Mouse (Mus musculus) inflammation-experienced regulatory T-cells, adult 6 months (primary cell): Measurements from ENCODE around the gene Hmgb1. TPM values are rescaled to one million over a fixed set of nuclear protein-coding genes. Genes with fewer than 3 reads are reported as not detected.

Source experiments
- ATAC-seq: one replicate; pipeline ENCODE4 v1.8.0; 2017
- polyA plus RNA-seq, 3 experiments: library from polyadenylated mRNA; unstranded; fragments of 100-300 nt; shearing (Covaris generic); gene quantifications; one replicate each; pipeline ENCODE4 v1.2.1; 2017

The Hmgb1 gene
- 1,000 to 10,000 TPM in 1 of 3 experiments, 100 to 1,000 TPM in 2; 359 to 1,026 (median 583) TPM for polyA plus RNA-seq

GRCm38 (mm10) chr5:149184104-149184843 is at the start of gene Hmgb1, which contains the start of gene Uspl1:
Gene Hmgb1 (minus strand): TSS chr5:149184489.
Gene Uspl1 (plus strand): TSS chr5:149184350.
- peak; percentile 88 for ATAC-seq

GRCm38 (mm10) chr5:149229619-149230339 is 45.5 kb upstream of the Hmgb1 start:
- ATAC-seq = no peak

DNA sequence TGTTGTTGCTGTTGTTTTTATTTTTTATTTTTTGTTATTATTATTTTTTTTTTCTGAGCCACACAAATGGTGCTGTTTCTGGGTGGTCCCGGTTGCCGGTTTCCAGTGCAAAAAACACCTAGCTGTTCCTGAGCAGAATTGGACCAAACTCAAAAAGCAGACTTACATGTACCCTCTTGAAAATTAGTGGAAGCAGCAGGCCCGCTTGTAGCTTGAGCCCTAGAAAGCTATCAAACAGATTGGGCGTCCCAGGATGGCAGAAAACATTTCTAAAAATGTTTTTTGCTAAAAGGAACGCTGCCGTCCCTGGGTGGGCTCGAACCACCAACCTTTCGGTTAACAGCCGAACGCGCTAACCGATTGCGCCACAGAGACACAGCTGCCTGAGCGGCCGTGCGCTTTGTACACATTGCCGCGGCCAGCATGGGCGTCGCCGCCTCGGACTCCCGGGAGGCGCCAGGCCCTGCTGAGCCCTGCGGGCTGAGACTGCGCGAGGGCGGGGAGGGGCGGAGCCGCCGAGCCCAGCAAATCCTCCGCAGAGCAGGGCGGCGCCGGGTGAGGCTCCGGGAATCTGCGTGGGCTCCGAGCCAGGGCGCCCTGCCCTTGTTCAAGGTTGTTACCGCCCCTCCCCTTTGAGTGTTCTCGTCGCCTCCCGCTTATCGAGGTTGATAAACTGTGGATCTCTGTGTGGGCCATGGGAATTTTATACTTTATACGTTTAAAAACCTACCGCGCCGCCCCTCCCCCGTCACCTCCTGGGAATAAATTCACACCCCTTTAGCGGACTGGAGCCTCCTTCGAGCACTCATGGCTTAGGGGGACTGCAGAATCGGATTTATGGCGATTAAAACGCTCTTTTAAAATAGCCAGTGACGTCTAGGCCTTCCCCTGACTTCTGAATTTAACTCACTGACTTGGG is 44.7 kb upstream of the Hmgb1 start:
- ATAC-seq = peak; percentile 96

DNA sequence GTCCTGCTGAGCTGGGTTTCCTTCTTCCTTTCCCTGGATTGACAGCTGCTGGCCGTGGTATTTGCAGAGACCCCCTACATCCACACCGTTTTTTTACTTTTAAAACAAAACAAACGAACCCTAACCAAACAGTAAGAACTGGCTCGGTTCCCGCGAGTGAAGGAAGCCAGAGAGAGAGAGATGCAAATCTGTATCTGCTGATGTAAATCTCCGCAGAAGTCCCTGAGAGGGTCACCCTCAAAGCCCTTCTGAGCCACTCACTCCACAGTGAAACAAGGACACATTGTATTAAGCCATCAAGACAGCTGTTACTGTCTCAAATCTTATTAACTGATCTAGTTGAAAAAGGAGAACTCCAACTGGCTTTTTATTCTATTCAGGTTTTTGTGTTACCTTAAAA is 40.4 kb upstream of the Hmgb1 start:
- no peak for ATAC-seq

DNA sequence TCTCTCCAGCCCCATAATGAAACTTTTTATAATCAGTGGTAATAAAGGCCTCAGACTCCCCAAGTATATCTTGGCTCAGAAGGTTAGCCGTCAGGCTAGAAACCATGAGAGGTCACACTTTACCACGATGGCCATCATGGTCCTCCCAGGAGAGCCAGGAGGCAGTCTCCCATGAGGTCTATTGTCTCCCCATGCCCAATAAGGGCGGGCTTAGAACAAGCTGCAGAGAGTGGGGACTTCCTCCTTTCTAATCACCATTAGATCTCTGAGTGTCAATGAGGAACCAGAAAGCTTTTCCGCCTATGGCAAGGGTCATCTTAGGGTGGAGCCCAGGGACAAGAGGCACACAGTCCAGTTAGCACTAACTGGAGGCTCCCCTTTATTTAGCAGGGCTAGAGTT is 37.1 kb upstream of the Hmgb1 start:
- ATAC-seq = no peak

- no peak for ATAC-seq
Observed at GRCm38 (mm10) chr5:149219493-149219892, 35.2 kb upstream of the Hmgb1 start.

DNA sequence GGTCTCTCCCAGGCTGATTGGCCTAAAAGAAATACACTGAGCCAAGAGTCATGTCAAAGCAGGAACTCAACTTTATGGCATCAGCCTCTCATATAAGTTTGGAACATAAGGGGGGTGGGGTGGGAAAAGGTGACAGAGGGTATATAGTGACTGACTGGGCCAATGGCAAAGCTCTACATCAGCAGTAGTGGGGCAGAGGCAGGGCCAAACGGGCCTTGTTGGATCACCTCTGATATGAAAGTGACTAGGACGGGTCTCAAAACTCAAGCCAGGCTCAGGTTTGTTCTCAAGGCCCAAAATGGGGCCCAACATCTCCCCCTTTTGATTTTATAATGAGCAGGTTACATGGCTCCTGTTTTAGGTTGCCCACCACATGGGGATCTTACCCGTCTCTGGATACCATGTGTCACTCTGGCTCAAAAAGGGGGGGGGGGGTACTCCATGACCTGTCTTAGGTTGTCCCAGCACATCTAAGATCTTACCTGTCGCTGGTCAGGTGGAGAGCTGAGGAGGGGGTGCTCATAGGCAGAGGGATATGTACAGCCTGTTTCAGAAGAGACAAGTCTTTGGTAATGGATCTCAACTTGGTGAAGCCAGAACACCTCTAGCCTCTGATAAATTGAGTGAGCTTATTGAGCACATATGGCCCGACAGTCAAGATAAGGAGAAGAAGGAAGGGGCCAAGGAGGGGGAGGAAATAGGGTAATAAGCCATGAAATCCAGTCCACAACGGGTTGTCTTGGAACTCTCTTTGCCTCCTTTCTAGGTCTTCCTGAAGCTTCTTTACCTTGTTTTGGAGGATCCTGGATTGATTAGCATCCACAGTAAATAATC is 33.5 kb upstream of the Hmgb1 start:
- ATAC-seq = no peak

DNA sequence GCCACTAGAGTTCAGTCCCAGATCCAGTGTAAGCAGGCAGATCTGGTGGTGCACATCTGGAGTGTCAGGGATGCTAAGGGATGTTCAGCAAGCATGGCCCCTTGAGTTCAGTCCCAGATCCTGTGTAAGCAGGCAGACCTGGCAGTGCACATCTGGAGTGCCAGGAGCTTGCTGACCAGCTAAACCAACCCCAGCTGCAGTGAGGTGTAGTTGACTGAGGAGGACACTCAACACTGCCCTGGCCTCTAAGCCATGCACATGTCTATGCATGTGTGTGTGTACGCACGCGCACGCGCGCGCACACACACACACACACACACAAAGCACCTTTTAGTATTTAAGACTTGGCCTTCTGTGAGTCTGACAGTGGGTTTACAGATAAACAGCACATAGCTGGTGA is 31.3 kb upstream of the Hmgb1 start:
- ATAC-seq = no peak

DNA sequence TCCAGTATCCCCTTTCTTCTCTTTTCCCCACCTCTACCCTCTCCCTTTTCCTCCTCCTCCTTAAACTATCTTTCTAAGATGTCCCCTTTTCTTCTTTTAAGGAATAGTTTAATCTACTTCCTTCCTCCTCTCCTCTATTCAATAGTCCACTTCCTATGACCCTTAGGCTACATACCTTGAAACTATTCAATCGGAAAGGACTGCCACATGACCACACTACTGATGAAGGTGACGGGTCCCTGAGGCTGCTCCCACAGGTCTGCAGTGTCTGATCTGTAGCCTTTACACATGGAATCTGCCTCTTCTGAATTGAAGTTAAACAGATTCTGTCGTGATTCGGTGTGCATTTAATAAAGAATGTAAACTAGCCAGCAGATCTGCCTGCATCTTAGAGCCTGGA is 28.5 kb upstream of the Hmgb1 start:
- no peak for ATAC-seq

- ATAC-seq = no peak
Observed at GRCm38 (mm10) chr5:149211041-149211440, 26.8 kb upstream of the Hmgb1 start.

- no peak for ATAC-seq
Observed at GRCm38 (mm10) chr5:149209328-149209727, 25.0 kb upstream of the Hmgb1 start.

DNA sequence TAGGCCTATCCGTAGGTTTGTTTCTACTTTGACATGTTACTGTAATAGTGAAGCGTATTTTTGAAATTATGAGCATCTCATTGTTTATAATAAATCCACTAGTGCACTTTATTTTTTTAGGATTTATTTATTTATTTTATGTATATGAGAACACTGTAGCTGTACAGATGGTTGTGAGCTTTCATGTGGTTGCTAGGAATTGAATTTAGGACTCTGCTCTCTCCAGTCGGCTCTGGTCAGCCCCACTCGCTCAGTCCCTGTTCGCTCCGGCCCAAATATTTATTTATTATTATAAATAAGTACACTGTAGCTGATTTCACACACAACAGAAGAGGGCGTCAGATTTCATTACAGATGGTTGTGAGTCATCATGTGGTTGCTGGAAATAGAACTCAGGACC is 24.5 kb upstream of the Hmgb1 start:
- no peak for ATAC-seq

GRCm38 (mm10) chr5:149207661-149208060 is 23.4 kb upstream of the Hmgb1 start:
- no peak for ATAC-seq

DNA sequence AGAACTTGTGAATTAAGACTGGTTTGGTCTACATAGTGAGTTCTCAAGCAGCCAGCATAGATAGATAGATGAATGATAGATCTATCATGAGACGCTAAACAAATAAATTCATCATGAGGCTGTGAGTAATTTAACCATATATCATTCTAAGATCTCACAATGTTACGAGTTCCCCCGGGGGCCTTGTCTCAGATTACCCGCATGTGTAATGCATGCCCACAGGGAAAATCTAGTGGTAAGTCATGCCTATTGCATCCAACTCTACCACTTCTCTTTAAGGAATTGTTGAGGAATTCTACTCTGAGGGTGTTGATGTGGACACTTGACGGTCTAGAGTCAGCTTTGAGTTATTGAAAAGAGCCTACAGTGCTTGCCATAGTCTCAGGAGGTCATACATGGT is 22.0 kb upstream of the Hmgb1 start:
- no peak for ATAC-seq

DNA sequence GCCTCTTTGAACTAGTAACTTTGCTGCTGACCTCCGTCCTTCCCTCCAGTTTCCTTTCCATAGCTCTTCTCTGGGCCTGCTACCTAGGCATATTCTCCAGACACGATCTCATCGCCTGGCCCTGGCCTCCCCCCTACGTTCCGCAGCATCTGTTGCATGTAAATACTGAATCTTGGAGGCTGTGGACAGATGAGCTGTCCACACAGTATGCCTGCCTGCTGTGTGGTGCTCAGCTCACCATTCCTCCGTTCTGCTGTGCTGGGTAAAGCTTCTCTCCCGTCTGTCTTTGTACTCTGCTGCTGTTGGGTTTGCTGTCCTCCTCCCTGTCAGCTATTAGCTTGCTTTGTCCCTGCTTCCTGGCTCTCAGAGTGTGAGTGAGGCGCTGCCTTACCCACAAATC is 21.0 kb upstream of the Hmgb1 start:
- ATAC-seq = no peak

GRCm38 (mm10) chr5:149204822-149205221 is 20.5 kb upstream of the Hmgb1 start:
- ATAC-seq = no peak

DNA sequence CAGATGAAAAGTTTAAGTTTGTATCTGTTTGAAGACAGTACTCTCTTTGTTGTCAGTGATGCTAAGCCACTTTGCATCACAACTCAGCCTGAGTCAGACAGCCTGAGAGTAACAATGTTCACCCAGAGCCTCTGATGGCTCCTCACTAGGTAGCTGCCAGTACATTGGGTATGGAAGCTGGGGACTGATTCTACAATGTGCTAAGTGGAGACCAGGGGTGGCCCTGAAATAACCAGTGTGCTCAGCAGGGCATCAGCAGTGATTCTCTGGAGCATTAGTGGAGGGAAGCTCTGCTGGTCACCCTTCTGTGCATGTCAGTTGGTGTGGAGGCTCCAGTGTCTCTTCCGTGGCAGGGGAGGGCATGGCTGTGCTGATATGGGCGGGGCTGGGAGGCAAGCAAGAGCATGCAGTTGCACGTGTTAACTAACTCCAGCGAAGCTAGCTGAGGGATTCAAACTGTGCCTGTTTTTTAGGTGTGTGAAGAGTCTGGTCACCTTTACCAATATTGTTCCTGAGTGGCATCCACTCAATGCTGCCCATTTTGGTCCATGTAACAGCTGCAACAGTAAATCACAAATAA is 19.6 kb upstream of the Hmgb1 start:
- ATAC-seq = no peak

- no peak for ATAC-seq
Observed at GRCm38 (mm10) chr5:149202941-149203340, 18.7 kb upstream of the Hmgb1 start.

DNA sequence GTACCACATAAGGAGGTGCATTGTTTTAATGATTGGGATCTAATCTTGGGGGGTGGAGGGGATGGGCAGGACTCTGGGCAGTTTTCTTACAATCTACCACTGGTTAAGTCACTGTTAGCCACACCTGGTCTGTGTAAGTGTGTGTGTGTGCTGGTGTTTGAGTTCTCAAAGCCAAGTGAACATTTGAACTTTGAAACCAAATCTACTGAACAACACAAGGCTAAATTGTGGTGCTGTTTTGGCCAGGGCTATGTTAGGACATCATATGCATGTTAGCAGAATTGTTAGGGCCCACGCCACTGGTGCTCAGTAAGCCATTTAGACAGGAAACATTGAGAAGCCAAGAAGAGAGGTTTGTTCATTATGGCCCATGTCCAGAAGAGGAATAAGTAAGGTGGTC is 14.5 kb upstream of the Hmgb1 start:
- no peak for ATAC-seq

- no peak for ATAC-seq
Observed at GRCm38 (mm10) chr5:149196611-149197010, 12.3 kb upstream of the Hmgb1 start.

GRCm38 (mm10) chr5:149190160-149190559 is 5.9 kb upstream of the Hmgb1 start:
- ATAC-seq = no peak

DNA sequence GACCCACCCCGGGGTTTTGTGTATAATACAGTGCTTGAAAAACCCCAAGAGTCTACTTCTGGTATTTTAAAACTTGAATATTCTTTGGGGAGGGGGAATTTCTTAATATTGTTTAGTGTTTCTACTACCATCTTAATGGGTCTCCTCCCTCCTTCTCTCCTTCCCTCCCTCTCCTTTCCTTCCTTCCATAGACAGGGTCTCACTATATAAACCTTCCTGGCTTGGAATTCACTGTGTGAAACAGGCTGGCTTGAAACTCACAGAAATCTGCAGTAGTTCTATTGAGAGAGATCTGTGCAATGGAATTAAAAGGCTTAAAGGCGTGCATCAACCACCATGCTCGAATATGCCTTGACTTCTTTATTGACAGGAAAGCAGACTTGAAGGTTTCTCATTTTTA is 1.5 kb upstream of the Hmgb1 start:
- no peak for ATAC-seq
